21 mouse cellular contexts compared by ENCODE assay signal in genomic region chr5:73323602-73324001, GRCm38 (mm10). TPM values are rescaled to one million over a fixed set of nuclear protein-coding genes. Genes with fewer than 3 reads are reported as not detected.
DNase-seq lines count a peak whose midpoint lies in the region; ATAC-seq and TF ChIP-seq lines count a peak whose summit lies in the region.
"Had no signal": no experiment of that assay in that cellular context is flagged by ENCODE, and none has a peak within 500 bp of the region (broad histone marks: within the 10 kb centered on the region; RNA-seq: fewer than 3 reads in every experiment).

No protein-coding gene starts in this region.

- no peak for DNase-seq in gastrocnemius, adult 2 months
- no peak for DNase-seq in gastrocnemius, adult 18-20 months (ENCODE audit: low spot score)
- peak; percentile 33 for DNase-seq in thymus, postnatal 0 days (ENCODE audit: low spot score)
- DNase-seq in thymus, postnatal 36 days, result no peak
- DNase-seq in right cerebral cortex, postnatal 4 days, result no peak
- DNase-seq: adrenal gland, adult 2 months; adrenal gland, postnatal 10 days; adrenal gland, postnatal 25 days; cerebellum, adult 11-12 months; cerebellum, adult 2 months; cerebellum, adult 9-10 months; cerebellum, postnatal 10 days; cerebellum, postnatal 25 days; embryo, embryonic 11 days; forebrain, postnatal 0 days had no signal

- TF ChIP-seq CTCF in gastrocnemius, adult 2 months (IDR thresholded peaks at IDR 0.05), result no peak

- H3K4me3 ChIP-seq in gastrocnemius, adult 2 months, result no peak overlapping the region
- H3K4me3 ChIP-seq: embryonic facial prominence, embryonic 13.5 days; embryonic facial prominence, embryonic 15.5 days; forebrain, embryonic 13.5 days; forebrain, embryonic 15.5 days had no signal

- intact Hi-C loops in gastrocnemius, adult 2 months (cut with DNase I), result loop anchor here (5.0 kb wide), 1 partner anchor 54 kb away; no protein-coding TSS in a partner anchor

- peak; percentile 73 to 83 for ATAC-seq in hematopoietic stem cell, adult 5-6 weeks (replicated peaks in 1 of 2; ENCODE audit: insufficient read depth in 1 of 2, low FRiP score in 2 of 2, low TSS enrichment in 1 of 2, low read depth in 1 of 2, poor library complexity in 2 of 2, severe bottlenecking in 2 of 2)
- no peak for ATAC-seq in erythroblast, adult 5-6 weeks (replicated peaks; ENCODE audit: low FRiP score, poor library complexity, severe bottlenecking)
- ATAC-seq: forebrain, embryonic 13.5 days; forebrain, embryonic 15.5 days; forebrain, postnatal 0 days had no signal

- H3K27ac ChIP-seq in gastrocnemius, adult 2 months, result peak overlapping the region; percentile 87
- H3K27ac ChIP-seq: embryonic facial prominence, embryonic 13.5 days; embryonic facial prominence, embryonic 15.5 days; forebrain, embryonic 13.5 days; forebrain, embryonic 15.5 days had no signal

RNA-seq across cellular contexts. Expression of gene Ociad2, which starts 17.2 kb away (rescaled TPM):
- total RNA-seq in gastrocnemius, adult 2 months (2021), result 10 to 100 TPM; 36.9 to 56.5 TPM
- 10 to 100 TPM; 67.0 to 74.9 TPM for total RNA-seq in gastrocnemius, adult 18-20 months (2021)
- polyA plus RNA-seq in thymus, postnatal 0 days (2015; fragmentation: Nextera tagmentation; extraction: Ambion mirVana), result 55.6 and 57.7 TPM in 2 replicates
- total RNA-seq in hematopoietic stem cell, adult 5-6 weeks (2017), result 10.7 and 13.3 TPM in 2 replicates
- not detected in 2 replicates for total RNA-seq in erythroblast, adult 5-6 weeks (2015; ENCODE audit: low replicate concordance)
- total RNA-seq in erythroblast, adult 5-6 weeks (2017; ENCODE audit: low replicate concordance), result not detected in 2 replicates

RNA-seq across cellular contexts. Expression of gene Ociad1, which starts 31.0 kb away (rescaled TPM):
- total RNA-seq in gastrocnemius, adult 2 months (2021), result 100 to 1,000 TPM; 147 to 166 TPM
- 100 to 1,000 TPM; 142 to 150 TPM for total RNA-seq in gastrocnemius, adult 18-20 months (2021)
- polyA plus RNA-seq in thymus, postnatal 0 days (2015; fragmentation: Nextera tagmentation; extraction: Ambion mirVana), result 216 and 233 TPM in 2 replicates
- 315 and 317 TPM in 2 replicates for total RNA-seq in hematopoietic stem cell, adult 5-6 weeks (2017)
- total RNA-seq in erythroblast, adult 5-6 weeks (2015; ENCODE audit: low replicate concordance), result 69.2 and 94.7 TPM in 2 replicates
- total RNA-seq in erythroblast, adult 5-6 weeks (2017; ENCODE audit: low replicate concordance), result 103 and 137 TPM in 2 replicates

Comparison
In these comparisons a context has a peak if more than half of its experiments do, and no peak if none do; other contexts are left out.
1. RNA of gene Ociad2, which starts 17.2 kb away (total RNA-seq): 67.0 to 74.9 TPM in gastrocnemius, adult 18-20 months, 36.9 to 56.5 TPM in gastrocnemius, adult 2 months and 10.7 to 13.3 TPM in hematopoietic stem cell, adult 5-6 weeks; not detected in erythroblast, adult 5-6 weeks; every median in the first group is over 10 times any median in the second.